In the genomic region with DNA sequence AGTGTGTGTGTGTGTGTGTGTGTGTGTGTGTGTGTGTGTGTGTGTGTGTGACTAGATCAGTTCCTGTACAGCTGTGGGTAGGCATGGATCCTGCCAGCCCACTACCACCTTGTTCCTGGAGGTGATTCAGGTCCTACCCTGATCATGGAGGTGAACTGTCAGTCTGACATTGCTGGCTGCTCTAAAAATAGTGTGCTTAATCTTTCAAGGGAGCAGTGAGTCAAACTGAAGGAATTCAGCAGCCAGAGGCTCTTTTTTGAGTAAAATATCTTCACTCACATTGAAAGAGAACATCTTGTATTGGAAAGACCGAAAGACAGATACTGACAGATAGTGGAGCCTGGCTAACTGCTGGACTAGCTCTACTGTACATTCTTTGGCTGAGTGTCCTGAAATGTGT, we compare ENCODE assay signal across 22 mouse cellular contexts. TPM values are rescaled to one million over a fixed set of nuclear protein-coding genes. Genes with fewer than 3 reads are reported as not detected.
DNase-seq lines count a peak whose midpoint lies in the region; ATAC-seq lines count a peak whose summit lies in the region.
"Had no signal": no experiment of that assay in that cellular context is flagged by ENCODE, and none has a peak within 500 bp of the region (broad histone marks: within the 10 kb centered on the region; RNA-seq: fewer than 3 reads in every experiment).

No protein-coding gene starts in this region.

- no peak overlapping the region for H3K4me2 ChIP-seq in intestine, embryonic 15.5 days (replicated peaks)
- H3K4me2 ChIP-seq: forebrain, embryonic 13.5 days; liver, embryonic 12.5 days had no signal

- no peaks in the 10 kb centered on the region for H3K9me3 ChIP-seq in heart, embryonic 10.5 days
- H3K9me3 ChIP-seq in intestine, embryonic 15.5 days: no peaks in the 10 kb centered on the region
- H3K9me3 ChIP-seq: forebrain, embryonic 13.5 days; G1E; liver, embryonic 12.5 days; midbrain, embryonic 10.5 days had no signal

- intact Hi-C loops in heart, postnatal 14 days (cut with DNase I): loop anchor here (5.0 to 10.0 kb wide), 4 partner anchors 164 to 1469 kb away; no protein-coding TSS in a partner anchor
- intact Hi-C loops in heart, postnatal 36 days (cut with DNase I): loop anchor here (5.0 to 10.0 kb wide), 5 partner anchors 164 to 1254 kb away; a partner anchor contains a TSS

- no peak overlapping the region for H3K4me3 ChIP-seq in heart, embryonic 10.5 days
- H3K4me3 ChIP-seq in intestine, embryonic 15.5 days (replicated peaks): no peak overlapping the region
- H3K4me3 ChIP-seq: forebrain, embryonic 13.5 days; liver, embryonic 12.5 days; midbrain, embryonic 10.5 days had no signal

- DNase-seq in heart, adult 8-10 months (ENCODE audit: low spot score): peak; percentile 51
- DNase-seq in heart, postnatal 14 days: no peak
- DNase-seq in NIH3T3 (ENCODE audit: low read depth): peak; percentile 48
- no peak for DNase-seq in heart, embryonic 10.5 days (ENCODE audit: low spot score)
- peak; percentile 17 to 33 for DNase-seq in heart, postnatal 36 days
- no peak for DNase-seq in cerebellum, postnatal 4 days (ENCODE audit: low spot score in 2 of 2)
- DNase-seq: cerebellum, adult 18-20 months; kidney, adult 2 months; kidney, postnatal 4 days had no signal

- no peak for ATAC-seq in intestine, embryonic 15.5 days
- ATAC-seq: activated CD4-positive, CD25-positive, alpha-beta regulatory T cell, adult 4 months; forebrain, embryonic 13.5 days; hindbrain, postnatal 0 days; liver, embryonic 12.5 days had no signal

- H3K36me3 ChIP-seq in heart, embryonic 10.5 days: no peaks in the 10 kb centered on the region
- H3K36me3 ChIP-seq in intestine, embryonic 15.5 days: no peaks in the 10 kb centered on the region
- H3K36me3 ChIP-seq: G1E; liver, embryonic 12.5 days; midbrain, embryonic 10.5 days had no signal

- H3K27ac ChIP-seq in heart, embryonic 10.5 days: peak overlapping the region; percentile 53; the same call in 1 of the 2 replicates
- no peak overlapping the region for H3K27ac ChIP-seq in intestine, embryonic 15.5 days
- H3K27ac ChIP-seq: forebrain, embryonic 13.5 days; hindbrain, postnatal 0 days; liver, embryonic 12.5 days; midbrain, embryonic 10.5 days had no signal

- 49% methylated on average over 1 of the region's 1 CpGs for WGBS in heart, embryonic 10.5 days
- WGBS in intestine, embryonic 15.5 days: 56% methylated on average over 1 of the region's 1 CpGs

- peaks cover 40% of the 10 kb centered on the region for H3K4me1 ChIP-seq in heart, embryonic 10.5 days
- H3K4me1 ChIP-seq in intestine, embryonic 15.5 days (replicated peaks): peaks cover 3% of the 10 kb centered on the region; the same call in 1 of the 2 replicates
- H3K4me1 ChIP-seq: forebrain, embryonic 13.5 days; liver, embryonic 12.5 days had no signal

- H3K9ac ChIP-seq in intestine, embryonic 15.5 days: no peak overlapping the region
- H3K9ac ChIP-seq: forebrain, embryonic 13.5 days; liver, embryonic 12.5 days had no signal

- no peaks in the 10 kb centered on the region for H3K27me3 ChIP-seq in heart, embryonic 10.5 days (ENCODE audit: insufficient read depth, poor library complexity, severe bottlenecking)
- no peaks in the 10 kb centered on the region for H3K27me3 ChIP-seq in intestine, embryonic 15.5 days (replicated peaks)
- H3K27me3 ChIP-seq: forebrain, embryonic 13.5 days; liver, embryonic 12.5 days had no signal

RNA-seq across cellular contexts. Expression of a gene that starts 37.4 kb away (rescaled TPM):
- under 1 TPM; 0.22 to 0.37 (median 0.33) TPM for total RNA-seq in heart, adult 8-10 months (2022)
- total RNA-seq in heart, postnatal 14 days (2021): 1 to 10 TPM in 1 of 2 experiments, under 1 TPM in 1; 0.90 to 1.4 TPM
- polyA plus RNA-seq in heart, embryonic 10.5 days (2016; fragmentation: Nextera tagmentation; extraction: Ambion mirVana): not detected in 2 replicates
- total RNA-seq in heart, postnatal 36 days (2021): under 1 TPM; 0.27 to 0.28 TPM
- 0.28 and 0.38 TPM in 2 replicates for polyA plus RNA-seq in intestine, embryonic 15.5 days (2015; fragmentation: Nextera tagmentation; extraction: Ambion mirVana)
- total RNA-seq: G1E had no signal
- polyA plus RNA-seq: activated CD4-positive, CD25-positive, alpha-beta regulatory T cell, adult 4 months; G1E; liver, embryonic 12.5 days; midbrain, embryonic 10.5 days; spleen, adult 2 months had no signal

RNA-seq across cellular contexts. Expression of a gene that starts 41.0 kb away (rescaled TPM):
- total RNA-seq in heart, adult 8-10 months (2022): 100 to 1,000 TPM; 113 to 128 (median 122) TPM
- total RNA-seq in heart, postnatal 14 days (2021): 10 to 100 TPM; 78.5 to 84.3 TPM
- polyA plus RNA-seq in heart, embryonic 10.5 days (2016; fragmentation: Nextera tagmentation; extraction: Ambion mirVana): 22.8 and 26.0 TPM in 2 replicates
- 100 to 1,000 TPM in 1 of 2 experiments, 10 to 100 TPM in 1; 97.5 to 103 TPM for total RNA-seq in heart, postnatal 36 days (2021)
- 17.8 and 19.7 TPM in 2 replicates for polyA plus RNA-seq in intestine, embryonic 15.5 days (2015; fragmentation: Nextera tagmentation; extraction: Ambion mirVana)

RNA-seq across cellular contexts. Expression of a gene that starts 56.2 kb away (rescaled TPM):
- under 1 TPM in 1 of 4 experiments, not detected in 3; 0.12 TPM for total RNA-seq in heart, adult 8-10 months (2022)
- under 1 TPM in 1 of 2 experiments, not detected in 1; 0.07 TPM for total RNA-seq in heart, postnatal 14 days (2021)
- polyA plus RNA-seq in heart, embryonic 10.5 days (2016; fragmentation: Nextera tagmentation; extraction: Ambion mirVana): 0.04 and 0.11 TPM in 2 replicates
- total RNA-seq in heart, postnatal 36 days (2021): not detected
- polyA plus RNA-seq in intestine, embryonic 15.5 days (2015; fragmentation: Nextera tagmentation; extraction: Ambion mirVana): 4.7 and 5.5 TPM in 2 replicates
- total RNA-seq: heart, adult 18-20 months; hindbrain, postnatal 0 days; left cerebral cortex, postnatal 25 days had no signal
- polyA plus RNA-seq: cortical plate, adult 2 months; embryonic facial prominence, embryonic 14.5 days; forebrain, embryonic 13.5 days; hindbrain, postnatal 0 days; lung, embryonic 16.5 days; spleen, adult 2 months had no signal

Comparison
In these comparisons a context has a peak if more than half of its experiments do, and no peak if none do; other contexts are left out.
1. DNase-seq: peak in heart, adult 8-10 months (single experiment), NIH3T3 (single experiment) and heart, postnatal 36 days (2 of 2); none in heart, postnatal 14 days (0 of 2), heart, embryonic 10.5 days (single experiment) and cerebellum, postnatal 4 days (0 of 2).